Mouse (Mus musculus) myocyte (in vitro differentiated cells): ENCODE data around the gene Bhmt. TPM values are rescaled to one million over a fixed set of nuclear protein-coding genes. Genes with fewer than 3 reads are reported as not detected.

ENCODE experiments used
- H3K27me3 ChIP-seq: one replicate; pipeline ENCODE4 v1.6.1; 2011; ENCODE audit not compliant: control insufficient read depth, insufficient read depth, insufficient read length
- H3K36me3 ChIP-seq: one replicate; pipeline ENCODE4 v1.6.1; 2011; ENCODE audit not compliant: control insufficient read depth, insufficient read depth
- H3K4me2 ChIP-seq: one replicate; pipeline ENCODE4 v1.6.1; 2011; ENCODE audit warnings: low read depth, control low read depth
- H3K4me3 ChIP-seq: one replicate; pipeline ENCODE4 v1.5.1; 2011; ENCODE audit warnings: mild to moderate bottlenecking, control low read depth, moderate library complexity
- H3K79me2 ChIP-seq: one replicate; pipeline ENCODE4 v1.6.1; 2011; ENCODE audit not compliant: control insufficient read depth, insufficient read depth
- H3ac ChIP-seq: one replicate; pipeline ENCODE4 v1.6.1; 2011; ENCODE audit not compliant: control insufficient read depth, insufficient read length
- CEBPB ChIP-seq: IDR thresholded peaks from 2 replicates; pipeline ENCODE4 v1.6.1; 2011; ENCODE audit warnings: mild to moderate bottlenecking, moderate library complexity; ENCODE audit not compliant: poor library complexity, insufficient read depth, severe bottlenecking
- E2F4 ChIP-seq: IDR thresholded peaks from one replicate; pipeline ENCODE4 v1.6.1; 2011; ENCODE audit warnings: mild to moderate bottlenecking, control low read depth, moderate library complexity; ENCODE audit not compliant: insufficient read depth
- MAX ChIP-seq: IDR thresholded peaks from one replicate; pipeline ENCODE4 v1.6.1; 2011; ENCODE audit warnings: low read depth, mild to moderate bottlenecking, control low read depth
- MYOD1 ChIP-seq, 3 experiments: IDR thresholded peaks; one replicate each; pipeline ENCODE4 v1.6.1; 2011; ENCODE audit warnings: control low read depth in 2 of 3, low read depth in 2 of 3, mild to moderate bottlenecking in 2 of 3, moderate library complexity in 1 of 3; ENCODE audit not compliant: insufficient read length in 2 of 3, control insufficient read depth in 1 of 3
- MYOG ChIP-seq, 3 experiments: IDR thresholded peaks; one replicate each; pipeline ENCODE4 v1.6.1; 2011; ENCODE audit warnings: control low read depth in 2 of 3, low read depth in 2 of 3, mild to moderate bottlenecking in 2 of 3; ENCODE audit not compliant: insufficient read length in 2 of 3, control insufficient read depth in 1 of 3, insufficient read depth in 1 of 3
- POLR2A ChIP-seq: IDR thresholded peaks from one replicate; pipeline ENCODE4 v1.6.1; 2011; ENCODE audit warnings: low read depth, mild to moderate bottlenecking, control low read depth, moderate library complexity; ENCODE audit not compliant: insufficient read length
- POLR2AphosphoS2 ChIP-seq: IDR thresholded peaks from one replicate; pipeline ENCODE4 v1.6.1; 2011; ENCODE audit warnings: low read depth, control low read depth; ENCODE audit not compliant: insufficient read length
- REST ChIP-seq: IDR thresholded peaks from one replicate; pipeline ENCODE4 v1.6.1; 2011; ENCODE audit warnings: mild to moderate bottlenecking, control low read depth, moderate library complexity; ENCODE audit not compliant: insufficient read depth, insufficient read length
- SRF ChIP-seq: IDR thresholded peaks from one replicate; pipeline ENCODE4 v1.6.1; 2011; ENCODE audit warnings: low read depth; ENCODE audit not compliant: control insufficient read depth, insufficient read length
- TCF12 ChIP-seq: IDR thresholded peaks from one replicate; pipeline ENCODE4 v1.6.1; 2011; ENCODE audit warnings: mild to moderate bottlenecking, control low read depth; ENCODE audit not compliant: poor library complexity, insufficient read depth, severe bottlenecking
- TCF3 ChIP-seq: IDR thresholded peaks from one replicate; pipeline ENCODE4 v1.6.1; 2011; ENCODE audit warnings: low read depth, control low read depth; ENCODE audit not compliant: insufficient read length
- USF1 ChIP-seq: IDR thresholded peaks from one replicate; pipeline ENCODE4 v1.6.1; 2011; ENCODE audit warnings: low read depth, mild to moderate bottlenecking, control low read depth, moderate library complexity
- polyA plus RNA-seq: library from polyadenylated mRNA; unstranded; fragments of >200 nt; fragmentation: generic; extraction: Trizol; gene quantifications from one replicate; pipeline ENCODE4 v1.2.1, GENCODE M21; 2012; ENCODE audit warnings: missing spikeins

Bhmt gene
- polyA plus RNA-seq, 1 experiment, result not detected

GRCm38 (mm10) chr13:93674131-93674561, 36.4 kb upstream of the Bhmt start, which contains the start of the genes Bhmt2 and Dmgdh:
Gene Bhmt2, minus strand, starts transcription at chr13:93674302.
Gene Dmgdh, plus strand, starts transcription at chr13:93674433.
- no peak within 1 kb of the TSS for H3K4me2 ChIP-seq
- no peaks in the 10 kb centered on the region for H3K36me3 ChIP-seq
- H3ac ChIP-seq, result no peak within 1 kb of the TSS
- H3K79me2 ChIP-seq, result no peaks in the 10 kb centered on the region
- no peak within 1 kb of the TSS for H3K4me3 ChIP-seq
- H3K27me3 ChIP-seq, result no peaks in the 10 kb centered on the region
- no peak for TF ChIP-seq TCF3
- TF ChIP-seq SRF, result no peak
- TF ChIP-seq CEBPB, result no peak
- TF ChIP-seq MAX, result no peak
- TF ChIP-seq POLR2AphosphoS2, result no peak
- TF ChIP-seq E2F4, result no peak
- TF ChIP-seq USF1, result no peak
- no peak for TF ChIP-seq TCF12
- no peak for TF ChIP-seq MYOG (IDR thresholded peaks at IDR 0.05; ENCODE audit: control insufficient read depth in 1 of 3, insufficient read depth in 1 of 3, insufficient read length in 2 of 3, low read depth in 2 of 3)
- no peak for TF ChIP-seq REST
- TF ChIP-seq MYOD1 (IDR thresholded peaks at IDR 0.05; ENCODE audit: control insufficient read depth in 1 of 3, insufficient read length in 2 of 3, low read depth in 2 of 3), result no peak
- no peak for TF ChIP-seq POLR2A

- Histone ChIP-seq H3K79me2 (no peaks in the 10 kb centered on the region), H3K4me2 (no peak overlapping the region), H3ac (no peak overlapping the region), H3K36me3 (no peaks in the 10 kb centered on the region), H3K27me3 (no peaks in the 10 kb centered on the region), H3K4me3 (no peak overlapping the region)
- TF ChIP-seq MYOG (IDR thresholded peaks at IDR 0.05; ENCODE audit: control insufficient read depth in 1 of 3, insufficient read depth in 1 of 3, insufficient read length in 2 of 3, low read depth in 2 of 3) (no peak), USF1 (no peak), CEBPB (no peak), MAX (no peak), SRF (no peak), TCF12 (no peak), E2F4 (no peak), POLR2A (no peak), REST (no peak), POLR2AphosphoS2 (no peak), TCF3 (no peak), MYOD1 (IDR thresholded peaks at IDR 0.05; ENCODE audit: control insufficient read depth in 1 of 3, insufficient read length in 2 of 3, low read depth in 2 of 3) (no peak)
Measured at GRCm38 (mm10) chr13:93673296-93673695, 35.5 kb upstream of the Bhmt start.

- Histone ChIP-seq H3K4me3 (no peak overlapping the region), H3K27me3 (no peaks in the 10 kb centered on the region), H3ac (no peak overlapping the region), H3K79me2 (no peaks in the 10 kb centered on the region), H3K36me3 (no peaks in the 10 kb centered on the region), H3K4me2 (no peak overlapping the region)
- no peak for TF ChIP-seq POLR2A
Measured at GRCm38 (mm10) chr13:93672371-93672770, 34.6 kb upstream of the Bhmt start.

GRCm38 (mm10) chr13:93667586-93667985, 29.8 kb upstream of the Bhmt start:
- peaks cover 7% of the 10 kb centered on the region for H3K27me3 ChIP-seq
- no peaks in the 10 kb centered on the region for H3K79me2 ChIP-seq
- no peak overlapping the region for H3K4me2 ChIP-seq

GRCm38 (mm10) chr13:93657941-93658340, 20.2 kb upstream of the Bhmt start:
- Histone ChIP-seq H3K4me3 (no peak overlapping the region), H3ac (no peak overlapping the region), H3K27me3 (no peaks in the 10 kb centered on the region), H3K36me3 (no peaks in the 10 kb centered on the region), H3K79me2 (no peaks in the 10 kb centered on the region), H3K4me2 (no peak overlapping the region)
- TF ChIP-seq CEBPB, result no peak
- no peak for TF ChIP-seq TCF12
- TF ChIP-seq MYOD1 (IDR thresholded peaks at IDR 0.05; ENCODE audit: control insufficient read depth in 1 of 3, insufficient read length in 2 of 3, low read depth in 2 of 3), result no peak

More at GRCm38 (mm10) chr13:93667586-93667985, 29.8 kb upstream of the Bhmt start:
- H3K36me3 ChIP-seq, result no peaks in the 10 kb centered on the region
- no peak overlapping the region for H3K4me3 ChIP-seq
- H3ac ChIP-seq, result no peak overlapping the region
- TF ChIP-seq MYOD1 (IDR thresholded peaks at IDR 0.05; ENCODE audit: control insufficient read depth in 1 of 3, insufficient read length in 2 of 3, low read depth in 2 of 3) (no peak), USF1 (no peak), MAX (no peak), POLR2AphosphoS2 (no peak), CEBPB (no peak), MYOG (IDR thresholded peaks at IDR 0.05; ENCODE audit: control insufficient read depth in 1 of 3, insufficient read depth in 1 of 3, insufficient read length in 2 of 3, low read depth in 2 of 3) (no peak), POLR2A (no peak), SRF (no peak), TCF3 (no peak)
